Mouse (Mus musculus) gastrocnemius, postnatal 36 days (tissue): ENCODE data around the gene Dao. TPM values are rescaled to one million over a fixed set of nuclear protein-coding genes. Genes with fewer than 3 reads are reported as not detected.

Source experiments
- DNase-seq, 2 experiments: peaks; one replicate each; pipeline ENCODE4 v3.0.0; 2022
- intact Hi-C: fragments of 180-260 bp; cut with DNase I; formaldehyde crosslinking; loops from one replicate; pipeline ENCODE4 v1.15.1; 2025
- total RNA-seq, 2 experiments: library from RNA; stranded (reverse); gene quantifications; 2 replicates each; pipeline ENCODE4 v1.2.3; 2021

The Dao gene
- total RNA-seq, 2 experiments from 2014 or later = not detected

DNA sequence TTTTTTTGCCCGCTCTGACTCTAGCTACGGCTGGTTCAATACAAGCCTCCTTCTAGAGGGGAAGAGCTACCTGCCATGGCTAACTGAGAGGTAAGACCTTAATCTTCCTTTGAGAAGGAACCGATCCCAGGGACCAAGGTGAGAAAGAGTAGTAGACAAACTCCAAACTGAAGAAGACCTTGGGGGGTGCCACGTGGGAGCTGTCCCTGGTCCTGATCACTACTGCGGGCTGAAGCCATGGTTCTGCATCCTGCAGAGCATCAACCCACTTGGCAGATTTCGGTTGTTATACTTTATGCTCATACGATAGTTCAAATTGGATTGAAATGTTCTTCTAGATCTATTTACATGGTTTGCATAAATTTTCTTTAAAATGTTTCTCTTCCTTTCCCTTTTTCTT lies 11.6 kb downstream of the Dao start:
- DNase-seq = no peak
- intact Hi-C loops = no loop called here

DNA sequence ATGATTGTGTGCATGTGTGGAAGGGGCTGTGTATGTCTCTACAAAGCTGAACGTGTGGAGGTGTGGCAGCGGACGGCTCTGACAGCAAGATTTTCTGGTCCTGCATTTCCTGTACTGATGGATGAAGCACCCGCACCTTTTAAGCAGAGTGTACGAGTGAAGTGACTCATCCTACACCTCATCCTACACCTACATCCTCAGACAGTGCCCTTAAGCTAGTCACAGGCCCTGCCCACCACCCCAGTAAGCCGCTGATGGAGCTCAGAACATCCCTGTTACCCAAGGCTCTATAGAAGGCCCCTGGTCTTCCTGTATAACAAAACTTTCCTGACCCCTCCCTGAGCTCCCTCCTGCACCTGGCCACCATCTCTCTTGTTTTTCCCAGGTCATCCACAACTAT lies 20.9 kb downstream of the Dao start:
- no peak for DNase-seq
- intact Hi-C loops = no loop called here

DNA sequence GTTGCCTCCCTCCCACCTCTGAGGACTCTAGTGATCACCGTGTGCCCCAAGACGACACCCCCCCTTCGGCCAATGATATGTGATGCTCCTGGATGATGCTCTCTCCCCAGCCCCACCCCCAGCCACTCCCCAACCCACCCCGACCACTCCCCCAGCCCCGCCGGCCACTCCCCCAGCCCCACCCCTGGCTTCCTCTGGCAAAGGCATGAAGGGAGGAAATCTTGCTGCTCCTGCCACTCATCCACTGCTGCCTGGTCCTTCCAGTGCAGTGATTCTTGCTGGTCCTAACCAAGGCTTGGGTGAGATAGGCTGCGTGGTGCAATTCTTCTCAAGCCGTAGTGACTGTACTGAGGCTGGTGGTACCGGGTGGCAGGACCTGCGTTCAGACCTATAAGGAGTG lies 21.4 kb downstream of the Dao start:
- DNase-seq = no peak
- intact Hi-C loops = no loop called here

DNA sequence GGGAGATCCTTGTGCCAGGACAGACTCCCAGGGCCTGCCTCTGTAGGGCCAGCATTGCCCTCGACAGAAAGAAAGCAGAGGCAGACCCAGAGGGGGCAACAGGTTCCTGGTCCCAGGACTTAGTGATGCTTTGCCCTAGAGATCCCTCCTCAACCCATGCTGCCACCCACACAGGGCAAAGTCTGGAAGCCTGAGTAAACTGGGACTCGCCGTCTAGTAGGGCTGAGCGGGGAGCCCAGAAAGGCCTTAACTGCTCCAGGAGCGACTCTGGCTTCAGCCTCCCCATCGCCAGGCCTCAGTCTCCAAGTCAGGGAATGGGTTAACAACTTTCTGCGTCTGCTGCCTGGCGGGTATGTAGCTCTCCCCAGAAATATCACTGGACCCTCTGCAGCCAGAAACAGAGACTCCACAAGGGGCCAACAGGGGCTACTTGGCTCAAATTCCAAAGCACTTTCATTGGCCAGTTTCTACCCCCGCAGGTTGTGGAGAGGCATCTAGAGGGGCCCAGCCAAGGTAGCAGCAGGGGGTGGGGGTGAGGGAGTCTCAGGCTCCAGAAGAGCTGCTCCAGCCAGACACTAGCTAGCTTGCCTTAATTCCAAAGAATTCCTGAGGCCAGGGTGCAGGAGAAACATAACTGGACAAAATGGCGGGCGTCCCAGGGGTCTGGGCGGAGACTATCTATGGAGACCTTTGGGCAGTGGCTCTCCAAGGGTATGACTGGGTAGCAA lies 23.9 kb downstream of the Dao start:
- intact Hi-C loops = no loop called here
- no peak for DNase-seq

DNA sequence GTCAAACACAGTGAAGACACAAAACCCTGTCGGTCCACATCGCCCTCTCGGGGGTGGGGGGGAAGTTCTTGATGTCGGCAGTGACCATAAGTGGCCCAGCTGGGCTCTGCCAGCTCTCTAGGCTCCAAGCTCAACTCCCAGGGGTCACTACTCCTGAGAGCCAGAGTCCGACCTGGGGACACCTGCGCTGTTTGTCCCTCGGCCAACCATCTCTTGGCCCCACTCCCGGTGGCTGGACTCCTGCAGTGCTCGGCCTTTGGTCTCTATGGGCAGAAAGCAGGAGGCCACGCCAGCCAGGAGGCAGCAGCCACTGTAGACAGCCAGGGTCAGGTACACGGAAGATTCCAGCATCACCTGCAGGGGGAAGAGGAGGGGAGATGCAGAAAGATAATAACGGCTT lies 24.6 kb downstream of the Dao start:
- DNase-seq = no peak
- intact Hi-C loops = no loop called here

DNA sequence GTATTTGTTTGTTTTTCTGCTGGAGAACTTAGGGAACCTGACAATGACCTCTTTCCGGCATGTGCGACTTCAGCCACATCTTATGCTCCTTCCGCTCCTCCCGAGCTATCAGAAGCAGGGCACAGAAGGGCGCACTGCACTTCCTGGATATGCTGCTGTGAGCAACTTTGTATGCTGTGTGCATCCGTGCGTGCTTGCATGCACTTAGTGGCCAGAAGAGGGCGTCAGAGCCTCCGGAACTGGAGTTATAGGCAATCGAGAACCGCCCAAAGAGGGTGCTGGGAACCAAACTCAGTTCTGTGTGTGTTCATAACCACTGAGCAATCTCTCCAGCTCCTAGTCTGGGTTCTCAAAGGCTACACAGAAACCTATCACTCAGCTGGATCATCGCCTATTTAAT lies 27.1 kb downstream of the Dao start:
- intact Hi-C loops = no loop called here

DNA sequence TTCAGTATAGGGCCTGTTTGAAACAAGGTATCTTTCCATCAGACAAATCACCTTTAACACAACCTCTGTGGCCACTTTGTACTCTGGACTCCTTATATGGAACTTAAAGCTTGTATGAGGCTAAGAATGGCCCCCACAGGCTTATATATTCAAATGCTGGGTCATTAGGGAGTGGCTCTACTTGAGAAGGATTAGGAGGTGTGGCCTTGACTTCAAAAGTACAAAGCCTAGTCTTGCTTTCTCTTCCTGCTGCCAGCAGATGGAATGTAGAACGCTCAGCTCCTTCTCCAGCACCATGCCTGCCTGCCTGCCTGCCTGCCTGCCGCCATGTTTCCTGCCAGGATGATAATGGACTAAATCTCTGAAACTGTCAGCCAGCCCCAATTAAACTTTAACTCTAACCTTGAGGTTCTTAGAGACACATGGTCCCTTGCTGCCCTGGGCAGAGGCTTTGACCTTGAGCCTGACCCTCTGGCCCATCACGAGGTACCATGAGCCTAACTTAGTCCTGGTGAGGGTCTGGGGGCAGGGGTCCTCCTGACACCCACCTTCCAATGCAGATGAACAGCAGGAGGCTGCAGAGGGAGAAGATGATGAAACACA lies 28.8 kb downstream of the Dao start:
- DNase-seq = no peak
- intact Hi-C loops = no loop called here

More for the DNA sequence above, 27.1 kb downstream of the Dao start:
- DNase-seq = no peak

DNA sequence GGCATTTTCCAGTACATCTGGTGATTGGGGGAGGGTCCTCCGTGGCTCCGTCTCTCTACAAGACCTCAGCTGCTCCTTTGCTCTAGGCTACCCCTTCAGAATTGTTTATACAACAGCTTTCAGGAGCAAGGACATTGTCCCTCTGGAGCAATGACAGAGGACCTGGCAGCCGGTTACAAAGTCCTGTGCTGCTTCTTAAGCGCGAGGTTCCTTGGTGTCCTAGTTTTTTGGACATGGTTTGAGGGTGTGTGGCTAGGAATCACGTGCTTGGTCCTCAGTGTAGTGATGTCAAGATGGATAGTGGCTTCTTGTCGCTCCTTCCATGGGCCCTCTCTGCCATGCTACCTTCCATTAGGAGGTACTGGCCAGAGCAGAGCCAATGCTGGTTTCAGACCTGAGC lies 30.9 kb downstream of the Dao start:
- DNase-seq = no peak
- intact Hi-C loops = no loop called here

DNA sequence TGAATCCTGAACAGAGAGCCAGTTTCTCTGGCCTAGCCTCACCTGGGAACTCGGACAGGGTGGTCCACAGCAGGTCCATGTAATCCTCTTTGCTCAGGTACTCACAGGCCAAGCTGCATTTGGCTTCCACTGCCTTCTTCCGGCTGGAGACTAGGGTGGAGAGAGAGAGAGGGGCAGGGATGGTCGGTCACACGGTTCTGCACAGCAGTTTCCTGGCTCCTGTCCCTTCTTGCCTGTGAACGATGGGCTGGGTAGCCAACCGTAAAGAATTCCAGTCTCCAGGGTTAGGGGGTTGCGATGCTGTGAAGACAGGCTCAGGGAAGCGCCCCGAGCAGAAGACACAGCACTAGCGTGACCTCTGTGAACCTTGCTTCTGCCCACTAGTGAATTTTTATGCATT lies 31.6 kb downstream of the Dao start:
- intact Hi-C loops = no loop called here
- DNase-seq = no peak

DNA sequence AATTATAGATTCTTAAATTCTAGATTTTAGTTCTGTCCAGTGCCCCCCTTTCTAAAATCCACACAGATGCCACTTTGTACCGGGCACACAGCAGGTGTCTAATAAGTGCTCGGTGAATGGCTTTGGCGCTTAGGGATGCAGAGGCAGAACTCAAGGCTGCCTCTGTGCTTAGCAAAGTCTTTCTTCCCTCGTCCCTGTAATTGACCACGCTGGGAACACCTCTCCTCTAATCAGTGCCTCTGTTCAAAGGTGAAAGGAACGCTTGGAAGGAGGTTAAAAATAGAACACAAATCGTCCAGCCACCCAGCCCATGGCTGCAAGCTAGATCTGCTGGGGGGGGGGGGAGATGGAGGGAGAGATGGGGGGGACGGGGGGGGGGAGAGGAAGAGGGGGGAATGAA lies 37.0 kb downstream of the Dao start:
- no peak for DNase-seq
- intact Hi-C loops = no loop called here

DNA sequence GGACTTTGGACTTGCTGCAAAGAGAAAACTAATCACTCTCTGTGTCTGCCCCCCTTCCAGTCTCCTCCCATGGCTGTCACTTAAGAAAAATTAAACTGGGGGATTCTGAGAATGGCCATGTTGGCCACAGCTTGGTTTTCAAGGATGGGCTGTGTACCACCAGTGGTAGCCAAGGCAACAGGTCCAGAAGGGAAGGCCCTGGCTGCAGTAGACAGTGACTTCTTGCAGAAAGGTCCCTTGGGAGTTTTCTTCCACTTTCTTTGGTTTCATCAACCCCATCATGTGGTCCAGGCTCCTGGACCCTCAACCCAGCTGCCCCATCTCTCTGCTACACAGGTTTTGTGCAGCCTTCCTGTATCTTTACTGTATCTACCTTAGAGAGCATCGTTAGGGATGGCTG lies 37.4 kb downstream of the Dao start:
- intact Hi-C loops = no loop called here
- DNase-seq = no peak

DNA sequence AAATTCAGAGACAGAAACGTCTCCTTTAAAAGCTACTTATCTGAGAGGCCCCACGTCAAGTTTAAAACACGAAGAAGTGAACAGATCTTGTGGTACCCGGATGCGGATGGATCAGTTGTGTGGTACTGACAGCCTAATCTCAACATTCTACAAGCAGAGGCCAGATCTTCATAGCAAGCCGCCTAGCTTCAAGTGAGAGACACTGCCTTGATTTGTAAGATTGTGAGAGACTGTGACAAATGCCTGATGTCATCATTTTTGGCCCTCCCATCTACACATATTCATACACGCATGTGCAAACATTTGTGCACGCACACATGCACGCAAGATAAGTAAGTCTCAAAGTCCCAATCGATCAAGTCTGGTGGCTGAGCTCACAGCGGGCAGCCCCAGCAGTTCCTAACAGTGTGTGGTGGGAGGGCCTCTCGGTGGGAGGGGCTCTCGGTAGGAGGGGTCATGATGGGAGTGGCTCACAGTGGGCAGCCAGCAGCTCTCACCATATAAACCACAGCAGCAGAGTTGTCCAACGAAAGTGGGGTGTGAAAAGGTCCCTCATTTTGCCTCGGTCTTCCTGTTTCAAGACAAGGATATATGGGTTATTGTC lies 37.9 kb downstream of the Dao start:
- intact Hi-C loops = no loop called here
- DNase-seq = no peak

DNA sequence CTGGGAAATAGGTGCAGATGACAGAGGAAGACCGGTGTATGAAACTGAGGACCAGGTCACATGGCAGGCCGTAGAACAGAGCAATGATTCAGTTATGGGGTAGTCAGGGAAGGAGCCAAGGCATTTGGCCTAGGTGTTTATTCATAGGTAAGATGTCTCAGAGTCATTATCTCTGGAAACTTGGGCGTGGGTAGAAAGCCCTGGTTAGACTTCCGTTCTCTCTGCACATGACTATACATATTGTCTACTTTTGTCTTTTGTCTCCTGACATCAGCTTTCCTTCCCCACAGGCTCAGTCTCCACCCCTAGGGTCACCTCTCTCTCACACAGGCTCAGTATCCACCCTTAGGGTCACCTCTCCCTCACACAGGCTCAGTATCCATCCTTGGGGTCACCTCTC lies 40.3 kb downstream of the Dao start:
- DNase-seq = no peak
- intact Hi-C loops = no loop called here

DNA sequence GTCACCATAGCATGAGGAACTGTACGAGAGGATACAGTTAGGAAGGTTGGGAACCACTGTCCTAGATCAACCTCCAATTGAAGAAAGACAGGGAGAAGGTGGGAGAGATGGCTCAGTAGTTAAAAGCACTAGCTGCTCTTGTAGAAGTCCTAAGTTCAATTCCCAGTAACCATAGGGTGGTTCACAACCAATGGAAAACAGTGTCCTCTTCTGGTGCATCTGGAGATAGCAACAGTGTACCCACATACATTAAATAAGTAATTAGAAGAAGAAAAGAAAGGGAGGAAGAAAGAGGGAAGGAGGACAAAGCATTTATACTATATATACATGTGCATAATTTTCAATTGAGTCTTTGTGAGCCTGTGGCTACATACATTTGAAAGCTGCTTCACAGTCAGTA lies 41.6 kb downstream of the Dao start:
- intact Hi-C loops = loop anchor here (5.0 kb wide), 1 partner anchor 88 kb away; no protein-coding TSS in a partner anchor

DNA sequence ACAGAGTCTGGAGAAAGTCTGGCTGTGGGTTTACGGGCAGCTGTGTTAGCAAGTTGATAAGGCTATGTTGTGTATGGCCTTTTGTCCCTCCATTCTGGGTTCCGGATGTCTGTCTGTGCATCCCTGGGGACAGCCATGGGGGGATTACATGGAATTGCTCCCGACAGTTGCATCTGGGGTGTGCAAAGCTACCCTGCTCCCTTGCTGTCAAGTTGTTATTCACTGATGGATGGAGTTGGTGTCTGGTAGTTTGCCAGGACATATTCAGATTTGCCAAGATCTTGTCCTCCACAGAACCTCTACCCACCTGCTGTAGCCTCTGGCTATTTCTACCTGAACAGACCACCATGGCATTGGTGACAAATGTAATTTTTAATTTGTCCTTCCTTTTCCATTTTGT lies 42.6 kb downstream of the Dao start:
- no peak for DNase-seq
- intact Hi-C loops = loop anchor here (5.0 kb wide), 1 partner anchor 89 kb away; no protein-coding TSS in a partner anchor

More for the DNA sequence above, 41.6 kb downstream of the Dao start:
- DNase-seq = no peak

DNA sequence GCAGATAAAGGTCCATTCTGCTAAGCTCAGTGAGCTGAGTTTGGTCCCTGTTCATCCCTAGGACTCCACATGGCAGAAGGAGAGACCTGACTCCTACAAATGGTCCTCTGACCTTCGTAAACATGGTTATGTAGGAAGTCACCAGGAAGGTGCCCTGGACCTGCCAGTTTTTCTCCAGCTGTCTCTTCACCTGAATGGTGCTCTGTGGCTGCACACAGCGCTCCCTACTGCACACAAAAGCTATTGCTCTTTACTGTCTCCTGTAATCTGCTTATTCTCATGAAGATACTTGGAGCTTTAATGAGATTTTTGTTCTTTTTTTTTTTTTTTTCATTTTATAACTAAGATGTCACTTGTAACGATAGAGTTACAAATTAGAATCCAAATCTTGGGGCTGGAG lies 43.1 kb downstream of the Dao start:
- intact Hi-C loops = loop anchor here (5.0 kb wide), 1 partner anchor 89 kb away; no protein-coding TSS in a partner anchor
- DNase-seq = no peak

DNA sequence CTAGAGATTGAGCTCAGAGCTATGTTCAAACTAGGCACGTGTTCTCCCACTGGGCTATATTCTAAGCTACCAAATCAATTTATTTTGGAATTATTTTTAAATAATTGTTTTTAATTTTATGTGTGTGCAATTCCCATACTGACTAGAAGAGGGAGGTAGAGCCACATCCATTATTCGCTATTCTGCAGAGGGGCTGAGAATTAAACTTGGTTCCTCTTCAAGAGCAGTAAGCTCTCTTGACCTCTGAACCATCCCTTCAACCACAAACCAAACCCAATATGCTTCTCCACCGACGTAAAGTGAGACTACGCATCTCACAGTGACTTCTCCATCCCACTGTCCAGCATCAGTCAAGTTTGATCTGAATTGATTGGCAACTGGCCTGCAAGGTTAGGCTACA lies 43.7 kb downstream of the Dao start:
- no peak for DNase-seq

DNA sequence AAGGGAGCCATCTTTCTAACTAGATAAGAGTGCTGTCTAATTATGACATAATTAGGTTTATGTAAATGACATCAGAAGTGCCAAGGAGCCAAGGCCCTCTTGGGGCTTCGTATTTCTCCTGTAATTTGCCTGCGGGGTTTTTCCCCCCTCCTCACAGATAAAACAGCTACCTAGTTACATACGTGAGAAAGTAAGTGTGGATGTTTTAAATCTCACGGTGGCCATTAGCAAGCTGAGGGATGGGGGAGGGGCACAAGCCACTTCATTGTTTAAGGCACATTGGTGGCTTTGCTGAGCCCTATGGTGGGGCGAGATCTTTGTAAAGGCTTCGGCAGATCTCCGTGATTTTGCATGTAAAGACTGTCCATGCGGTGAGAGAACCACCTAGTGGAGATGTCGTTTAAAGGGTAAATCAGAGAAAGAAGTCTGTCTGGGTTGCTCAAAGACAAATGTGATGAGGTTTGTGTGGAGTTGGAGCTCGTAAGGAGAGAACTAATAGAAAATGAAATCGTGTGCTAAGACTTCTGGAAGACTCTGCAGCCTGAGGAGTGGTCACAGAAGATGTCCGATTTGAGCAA lies 45.3 kb downstream of the Dao start:
- no peak for DNase-seq
- intact Hi-C loops = loop anchor here (5.0 kb wide), 1 partner anchor 92 kb away; no protein-coding TSS in a partner anchor

More for the DNA sequence above, 43.7 kb downstream of the Dao start:
- intact Hi-C loops = loop anchor here (5.0 kb wide), 1 partner anchor 90 kb away; no protein-coding TSS in a partner anchor

DNA sequence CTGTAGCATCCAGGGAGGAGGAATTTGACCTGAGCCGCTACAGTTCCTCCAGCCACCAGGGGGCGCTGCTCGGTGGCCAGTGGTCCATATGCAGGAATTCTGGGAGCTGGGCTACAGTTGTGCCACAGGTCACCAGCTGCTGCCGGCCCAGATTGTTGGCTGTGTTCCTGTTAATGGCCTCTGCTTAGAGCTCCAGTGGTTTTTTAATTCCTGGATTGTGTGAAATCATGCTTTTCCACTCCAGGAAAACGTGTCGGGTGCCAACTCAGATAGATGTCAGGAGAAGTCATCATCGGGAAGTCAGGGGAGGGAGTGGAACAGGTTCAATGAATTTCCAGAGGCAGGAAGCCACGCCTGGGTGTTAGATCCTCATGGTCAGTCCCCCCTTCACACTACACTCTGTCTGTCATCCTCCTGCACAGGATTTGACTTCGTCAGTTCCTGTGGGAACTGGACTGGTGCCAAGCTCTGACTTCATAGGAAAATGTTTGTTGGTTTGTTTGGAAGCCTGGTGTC lies 48.8 kb downstream of the Dao start:
- peak; percentile 59 to 70 for DNase-seq
- intact Hi-C loops = no loop called here

DNA sequence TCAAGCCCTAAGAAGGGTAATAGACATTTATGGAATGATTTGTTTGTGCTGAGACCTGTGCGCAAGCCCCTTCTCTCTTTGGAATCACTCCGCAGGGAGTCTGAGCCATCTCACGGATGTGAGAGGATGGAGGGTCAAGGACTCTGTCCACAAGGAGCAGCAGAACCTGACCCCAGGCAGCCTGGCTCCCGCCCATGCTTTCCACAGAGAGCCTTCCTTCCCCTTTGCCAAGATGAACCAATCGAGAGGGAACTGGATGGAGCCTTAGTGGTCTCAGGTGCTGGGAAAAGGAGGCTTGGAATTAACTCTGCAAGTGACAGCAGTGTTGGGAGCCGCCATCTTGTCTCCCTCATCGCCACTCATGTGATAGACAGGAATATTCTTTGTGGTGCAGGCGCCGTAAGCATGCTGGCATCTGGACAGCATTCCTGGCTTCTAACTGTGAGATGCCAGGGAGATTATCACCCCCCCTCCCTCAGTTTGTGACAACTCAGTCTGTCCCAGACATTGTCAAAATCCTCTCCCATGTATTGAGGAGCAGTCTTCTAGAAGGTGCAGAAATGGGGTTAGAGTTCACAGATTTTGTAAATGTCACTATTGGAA lies 53.7 kb downstream of the Dao start:
- DNase-seq = no peak
- intact Hi-C loops = no loop called here

DNA sequence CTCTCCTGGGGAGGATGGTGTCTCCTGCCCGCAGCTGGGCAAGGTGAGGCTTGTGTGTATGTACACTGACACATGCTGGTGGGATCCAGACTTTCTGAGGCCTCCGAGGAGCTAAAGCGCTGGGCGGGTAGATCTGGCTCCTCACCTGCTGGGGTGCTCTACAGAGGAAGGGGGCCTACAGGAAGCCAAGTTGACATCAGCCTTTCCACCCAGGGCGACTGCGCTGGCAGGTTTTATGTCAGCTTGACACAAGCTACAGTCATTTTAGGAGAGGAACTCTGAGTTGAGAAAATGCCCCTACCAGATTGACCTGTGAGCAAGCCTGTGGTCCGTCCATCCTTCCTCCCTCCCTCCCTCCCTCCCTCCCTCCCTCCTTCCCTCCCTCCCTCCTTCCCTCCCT lies 58.2 kb downstream of the Dao start:
- DNase-seq = no peak
- intact Hi-C loops = loop anchor here (10.0 kb wide), 1 partner anchor 263 kb away; no protein-coding TSS in a partner anchor
